Mouse (Mus musculus) adrenal gland, postnatal 4 days (tissue): ENCODE data around the gene Cpne4. TPM values are rescaled to one million over a fixed set of nuclear protein-coding genes. Genes with fewer than 3 reads are reported as not detected.

ENCODE experiments used
- DNase-seq, 2 experiments: peaks; one replicate each; pipeline ENCODE4 v3.0.0; 2021 to 2022; ENCODE audit warnings: low spot score in 2 of 2, mixed read lengths in 2 of 2
- long read RNA-seq, 2 experiments: library from polyadenylated mRNA; stranded (forward); transcript quantifications; one replicate each; pipeline ENCODE4 v2.0.0; 2021
- total RNA-seq, 2 experiments: library from RNA; stranded (reverse); gene quantifications; 2 replicates each; pipeline ENCODE4 v1.2.3; 2021

Cpne4 gene
- total RNA-seq = under 1 TPM; 0.70 to 0.96 TPM
- long read RNA-seq, experiment 1 = 0 reads
- long read RNA-seq, experiment 2 = 0 reads

DNA sequence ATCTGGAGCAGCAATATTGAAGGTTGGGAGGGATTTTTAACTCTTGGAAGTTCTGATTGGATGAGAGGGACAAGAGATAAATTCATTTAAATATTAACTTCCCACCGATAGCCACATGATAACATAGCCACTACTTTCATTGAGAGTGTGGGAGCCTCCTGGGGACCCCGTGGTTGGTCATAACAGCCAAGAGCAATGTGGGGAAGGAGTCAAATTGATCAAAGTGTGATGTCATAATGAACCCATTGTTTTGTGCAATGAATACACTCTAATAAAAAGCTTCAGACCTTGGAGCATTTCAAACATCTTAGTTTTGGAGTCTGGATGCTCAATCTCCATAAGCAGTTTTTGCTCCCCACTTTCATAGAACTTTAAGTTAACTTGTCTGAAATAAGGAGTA, at the start of gene Cpne4:
TSS of gene Cpne4 (plus strand) at position 301 of the 400 bp plus-strand sequence.
- DNase-seq = no peak

DNA sequence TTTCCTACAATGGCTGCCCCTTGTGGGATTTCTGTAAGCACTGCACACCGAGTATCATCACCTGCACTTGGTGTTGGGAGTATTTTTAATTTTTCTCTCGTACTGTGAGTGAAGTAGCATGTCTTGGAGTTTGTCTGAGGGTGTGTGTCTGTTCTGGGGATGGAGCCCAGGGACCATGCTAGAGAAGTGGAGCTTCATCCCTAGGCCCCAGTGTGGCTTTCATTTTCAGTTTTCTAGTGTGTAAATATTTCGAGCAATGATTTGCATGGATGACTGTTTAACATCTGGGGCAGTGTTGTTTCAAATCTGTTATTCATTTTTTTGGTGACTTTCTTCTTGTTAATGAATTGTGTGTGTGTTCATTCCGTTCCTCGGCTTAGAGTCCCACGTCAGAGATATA, 31.9 kb upstream of the Cpne4 start:
- no peak for DNase-seq

- no peak for DNase-seq
Measured at GRCm38 (mm10) chr9:104535508-104535907, 11.6 kb upstream of the Cpne4 start.

- DNase-seq = no peak
Measured at GRCm38 (mm10) chr9:104565815-104566214, 18.7 kb downstream of the Cpne4 start.

DNA sequence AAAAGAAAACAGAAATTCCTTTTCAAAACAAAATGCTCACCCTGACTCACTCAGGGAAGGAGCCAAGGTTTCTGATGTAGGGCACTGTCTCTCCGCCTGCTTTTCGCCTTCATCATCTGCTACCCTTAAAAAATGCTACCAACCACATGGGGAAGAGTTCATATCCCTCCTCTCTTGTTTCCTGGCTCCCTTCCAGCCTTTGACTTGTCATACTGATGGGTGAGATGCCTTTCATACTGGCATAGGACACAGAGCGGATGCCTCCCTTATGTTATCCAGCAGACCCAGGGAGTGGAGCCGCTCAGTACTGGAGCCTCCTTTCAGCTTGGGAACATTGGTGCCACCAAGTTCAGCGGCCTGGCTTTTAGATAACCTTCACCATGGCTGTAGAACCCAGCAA, 19.4 kb downstream of the Cpne4 start:
- DNase-seq = no peak

GRCm38 (mm10) chr9:104567096-104567495, 20.0 kb downstream of the Cpne4 start:
- DNase-seq = no peak

DNA sequence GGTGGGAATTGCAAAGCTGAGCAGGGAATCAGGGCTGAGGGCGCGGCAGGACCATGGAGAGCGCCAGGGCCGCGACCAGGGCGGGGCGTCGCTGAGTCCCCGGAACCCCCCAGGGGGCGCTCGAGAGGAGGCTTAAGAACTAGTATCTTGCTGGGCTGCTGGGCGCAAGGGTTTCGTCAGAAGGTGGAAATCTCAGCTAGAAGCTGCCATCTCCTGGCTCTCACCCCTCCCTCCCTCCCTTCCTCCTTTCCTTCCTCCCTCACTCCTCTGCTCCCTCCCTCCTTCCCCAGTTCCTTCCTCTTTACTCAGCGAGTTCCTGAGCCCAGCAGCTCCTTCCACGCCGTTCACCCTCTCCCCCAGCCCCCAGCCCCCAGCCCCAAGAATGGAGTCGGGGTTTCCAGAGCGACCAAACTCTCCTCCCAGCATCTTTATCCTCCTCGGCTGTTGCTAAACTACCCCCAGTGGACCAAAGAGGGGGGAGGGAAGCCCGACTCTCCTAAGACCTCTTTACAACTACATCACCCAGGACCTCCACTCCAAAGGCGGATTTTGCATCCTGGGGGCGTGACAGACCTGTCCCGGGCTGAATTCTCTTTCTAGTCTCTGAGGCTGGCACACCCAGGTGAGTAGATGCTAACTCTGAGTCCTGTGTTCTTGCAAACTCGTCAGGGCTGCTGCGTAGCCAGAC, 22.5 kb downstream of the Cpne4 start:
- DNase-seq = peak; percentile 71 to 74

GRCm38 (mm10) chr9:104572856-104573255, 25.8 kb downstream of the Cpne4 start:
- no peak for DNase-seq

- peak; percentile 12 to 22 for DNase-seq
Measured at GRCm38 (mm10) chr9:104574476-104574875, 27.4 kb downstream of the Cpne4 start.

DNA sequence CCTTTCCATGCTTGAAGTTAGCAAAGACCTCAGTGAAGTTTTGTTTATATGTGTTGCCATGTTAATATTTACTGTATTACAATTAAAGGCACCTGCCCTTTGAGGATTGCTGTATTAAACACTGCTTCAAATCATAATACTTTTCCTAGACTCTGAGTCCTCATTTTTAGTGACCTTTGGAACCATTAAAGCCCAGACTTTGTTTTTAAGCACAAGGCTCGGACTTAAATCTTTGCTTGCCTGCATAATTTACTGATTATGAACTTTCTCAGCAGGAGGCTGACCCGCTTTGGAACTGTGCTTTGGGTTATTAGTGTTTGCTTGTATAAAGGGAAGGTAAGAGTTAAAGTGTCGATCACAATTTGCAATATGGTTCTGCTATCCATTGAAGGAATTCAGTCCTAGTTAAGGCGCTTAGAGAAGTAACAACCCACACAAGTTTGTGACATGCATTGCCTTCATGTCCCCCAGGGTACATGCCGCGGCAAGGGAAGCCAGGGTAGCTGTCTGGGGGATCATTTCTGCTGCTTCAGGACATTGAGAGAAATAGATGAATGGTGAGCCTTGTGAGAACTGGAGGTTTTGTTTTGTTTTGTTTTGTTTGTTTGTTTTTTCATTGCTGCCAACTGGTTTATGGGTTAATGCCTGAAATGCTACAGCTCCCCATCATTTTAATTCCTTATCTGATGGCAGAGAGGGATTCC, 35.0 kb downstream of the Cpne4 start:
- DNase-seq = no peak

DNA sequence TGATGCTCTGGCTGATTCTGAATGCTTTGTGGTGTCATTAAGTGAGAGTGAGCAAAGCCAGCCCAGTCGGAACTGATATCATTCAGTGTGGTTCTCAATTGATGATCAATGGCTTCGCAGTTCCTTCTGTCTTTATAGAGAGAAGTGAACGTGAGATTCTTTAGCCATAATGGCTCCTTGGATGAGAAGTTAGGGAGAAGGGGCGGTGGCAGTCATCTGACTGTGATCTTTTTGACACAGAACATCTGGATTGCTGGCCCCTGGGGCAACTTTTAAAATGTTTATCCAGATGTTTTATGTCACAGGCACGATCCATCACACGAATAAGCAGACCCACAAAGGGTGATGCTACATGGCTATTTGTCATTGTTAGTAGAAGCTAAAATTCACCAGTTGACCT, 35.6 kb downstream of the Cpne4 start:
- DNase-seq = no peak

GRCm38 (mm10) chr9:104594550-104594949, 47.5 kb downstream of the Cpne4 start:
- no peak for DNase-seq

GRCm38 (mm10) chr9:104594979-104595378, 47.9 kb downstream of the Cpne4 start:
- DNase-seq = no peak

DNA sequence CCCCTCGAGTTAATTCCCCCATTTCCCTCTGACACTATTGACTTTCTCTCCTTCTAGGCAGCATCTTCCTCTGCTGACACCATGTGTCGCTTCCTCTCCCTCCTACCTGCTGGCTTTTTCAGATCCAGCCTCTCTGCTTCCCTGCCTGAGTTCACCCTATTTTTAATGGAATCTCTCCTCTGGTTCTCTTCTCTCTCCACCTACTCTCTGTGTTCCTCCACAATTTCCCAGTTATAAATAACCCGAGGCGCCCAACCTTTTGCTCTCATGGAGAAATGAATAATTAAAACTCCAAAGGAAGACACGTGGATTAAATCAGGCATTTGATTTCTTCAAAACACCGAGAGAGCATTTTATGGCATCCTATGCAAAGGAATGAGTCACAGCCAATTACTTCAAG, 65.4 kb downstream of the Cpne4 start:
- no peak for DNase-seq

GRCm38 (mm10) chr9:104616691-104617090, 69.6 kb downstream of the Cpne4 start:
- no peak for DNase-seq

DNA sequence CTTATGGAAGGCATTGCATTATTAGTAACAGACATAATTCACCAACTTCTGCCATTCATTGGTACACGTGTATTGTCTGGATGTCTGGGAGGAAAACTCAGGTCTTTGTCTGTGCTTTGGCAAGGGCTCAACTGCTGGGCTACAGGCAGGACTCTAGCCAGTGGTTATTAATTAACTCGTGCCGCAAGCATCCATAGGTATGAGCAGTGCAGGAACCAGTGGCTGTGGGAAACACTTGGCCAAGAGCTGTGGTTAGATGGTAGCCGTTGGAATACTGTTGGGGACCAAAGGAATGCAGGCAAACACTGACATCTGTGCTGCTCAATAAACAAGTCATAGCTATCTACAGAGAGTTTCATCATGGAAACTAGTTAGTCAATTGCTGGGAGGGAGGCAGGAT, 76.5 kb downstream of the Cpne4 start:
- no peak for DNase-seq

- no peak for DNase-seq
Measured at GRCm38 (mm10) chr9:104627816-104628215, 80.7 kb downstream of the Cpne4 start.

DNA sequence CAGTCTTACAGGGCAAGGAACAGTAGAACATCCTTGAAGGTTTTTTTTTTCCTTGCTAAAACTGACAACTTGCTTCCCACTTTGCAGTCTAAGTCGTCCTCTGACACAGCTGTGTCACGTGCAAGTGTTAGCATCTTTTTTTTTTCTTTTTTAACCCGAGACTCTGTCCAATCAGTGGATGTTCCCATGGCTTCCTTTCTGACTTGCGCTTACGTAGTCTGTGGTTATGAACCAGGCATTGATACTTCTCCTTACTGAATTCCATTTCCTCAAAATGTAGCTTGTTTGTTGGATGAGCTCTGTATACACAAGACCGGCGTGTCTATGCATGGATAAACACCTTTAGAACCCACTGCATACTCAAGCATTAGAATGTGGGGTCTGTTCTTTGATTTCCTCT, 82.2 kb downstream of the Cpne4 start:
- DNase-seq = no peak

- DNase-seq = no peak
Measured at GRCm38 (mm10) chr9:104646348-104646994, 99.4 kb downstream of the Cpne4 start.

DNA sequence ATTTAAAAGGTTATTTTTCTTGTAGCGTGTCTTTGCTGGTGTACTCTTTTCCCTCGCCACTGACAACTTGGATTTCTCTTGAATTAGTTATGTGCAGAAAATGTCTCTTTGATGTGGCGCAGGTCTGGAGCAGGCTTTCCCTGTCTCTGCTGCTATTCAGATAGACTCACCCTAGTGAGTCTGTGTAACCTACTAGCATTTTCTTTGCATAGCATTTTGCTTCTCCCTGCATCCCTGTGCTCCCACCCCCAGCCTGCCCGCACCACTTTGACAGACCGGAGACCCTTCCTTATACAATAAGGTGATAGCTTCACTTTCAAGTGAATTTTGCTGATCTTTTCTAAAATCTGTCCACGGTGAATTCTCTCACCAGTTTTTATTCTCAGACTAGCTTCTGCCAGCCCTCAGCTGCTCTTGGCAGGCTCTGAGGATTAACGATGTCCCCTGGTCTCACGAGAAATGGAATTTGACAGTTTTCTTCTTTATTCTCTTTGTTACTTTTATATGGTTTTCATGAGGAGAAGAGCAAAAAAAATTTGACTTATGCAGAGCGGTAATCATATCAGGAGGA, 105.7 kb downstream of the Cpne4 start:
- no peak for DNase-seq

- DNase-seq = no peak
Measured at GRCm38 (mm10) chr9:104659758-104660157, 112.7 kb downstream of the Cpne4 start.

- DNase-seq = no peak
Measured at GRCm38 (mm10) chr9:104676665-104677064, 129.6 kb downstream of the Cpne4 start.
